Mouse (Mus musculus): ENCODE measurements around the gene Pcnx. TPM values are rescaled to one million over a fixed set of nuclear protein-coding genes. Genes with fewer than 3 reads are reported as not detected.

Gene Pcnx
- polyA plus RNA-seq, 1 experiment from 2014 or later = 10.5 TPM

- Histone ChIP-seq H3K9me3 (no peaks in the 10 kb centered on the region), H3K27ac (no peak overlapping the region), H3K27me3 (peaks cover 6% of the 10 kb centered on the region; the same call in 1 of the 2 replicates), H3K36me3 (no peaks in the 10 kb centered on the region), H3K4me3 (no peak overlapping the region), H3K9ac (no peak overlapping the region), H3K4me2 (no peak overlapping the region), H3K4me1 (replicated peaks) (peaks cover 24% of the 10 kb centered on the region)
- 29% methylated on average over 4 of the region's 4 CpGs for WGBS
- no peak for ATAC-seq (ENCODE audit: low FRiP score)
These were observed 2.6 kb upstream of the Pcnx start for GRCm38 (mm10) chr12:81857251-81857650.

GRCm38 (mm10) chr12:81857978-81858569, 1.7 kb upstream of the Pcnx start:
- peaks cover 32% of the 10 kb centered on the region for H3K4me1 ChIP-seq (replicated peaks)
- no peak overlapping the region for H3K9ac ChIP-seq
- no peak for ATAC-seq (ENCODE audit: low FRiP score)
- no peaks in the 10 kb centered on the region for H3K36me3 ChIP-seq
- no peaks in the 10 kb centered on the region for H3K9me3 ChIP-seq
- H3K4me2 ChIP-seq = no peak overlapping the region
- no peak overlapping the region for H3K4me3 ChIP-seq
- 49% methylated on average over 8 of the region's 8 CpGs for WGBS
- H3K27me3 ChIP-seq = peaks cover 6% of the 10 kb centered on the region; the same call in 1 of the 2 replicates
- H3K27ac ChIP-seq = no peak overlapping the region

- peaks cover 37% of the 10 kb centered on the region for H3K4me1 ChIP-seq (replicated peaks)
- H3K4me2 ChIP-seq = peak overlapping the region; percentile 78
- H3K36me3 ChIP-seq = no peaks in the 10 kb centered on the region
- peak overlapping the region; percentile 97 for H3K9ac ChIP-seq
- peak overlapping the region; percentile 95 for H3K4me3 ChIP-seq
- H3K27me3 ChIP-seq = no peaks in the 10 kb centered on the region
- H3K9me3 ChIP-seq = no peaks in the 10 kb centered on the region
- ATAC-seq (ENCODE audit: low FRiP score) = peak; percentile 83
- H3K27ac ChIP-seq = peak overlapping the region; percentile 95
- under 1% methylated on average over 101 of the region's 107 CpGs for WGBS
These were observed 722 bp downstream of the Pcnx start for GRCm38 (mm10) chr12:81860308-81861181.

GRCm38 (mm10) chr12:81861199-81862085, 1.6 kb downstream of the Pcnx start:
- Histone ChIP-seq H3K9me3 (no peaks in the 10 kb centered on the region), H3K4me3 (peak overlapping the region; percentile 95), H3K27me3 (no peaks in the 10 kb centered on the region), H3K27ac (peak overlapping the region; percentile 95), H3K36me3 (no peaks in the 10 kb centered on the region), H3K4me1 (replicated peaks) (peaks cover 37% of the 10 kb centered on the region), H3K9ac (peak overlapping the region; percentile 97), H3K4me2 (peak overlapping the region; percentile 78)
- ATAC-seq (ENCODE audit: low FRiP score) = no peak
- 23% methylated on average over 18 of the region's 18 CpGs for WGBS

GRCm38 (mm10) chr12:81862351-81862802, 2.6 kb downstream of the Pcnx start:
- Histone ChIP-seq H3K9ac (peak overlapping the region; percentile 97), H3K9me3 (no peaks in the 10 kb centered on the region), H3K4me1 (replicated peaks) (peaks cover 36% of the 10 kb centered on the region), H3K4me2 (peak overlapping the region; percentile 78), H3K27me3 (no peaks in the 10 kb centered on the region), H3K4me3 (peak overlapping the region; percentile 95), H3K27ac (no peak overlapping the region), H3K36me3 (no peaks in the 10 kb centered on the region)
- ATAC-seq (ENCODE audit: low FRiP score) = no peak
- WGBS = 38% methylated on average over 8 of the region's 8 CpGs

- 91% methylated on average over 4 of the region's 4 CpGs for WGBS
- H3K4me1 ChIP-seq (replicated peaks) = peaks cover 30% of the 10 kb centered on the region
- H3K27me3 ChIP-seq = no peaks in the 10 kb centered on the region
- H3K9ac ChIP-seq = no peak overlapping the region
- no peak overlapping the region for H3K4me2 ChIP-seq
- no peaks in the 10 kb centered on the region for H3K36me3 ChIP-seq
- H3K27ac ChIP-seq = no peak overlapping the region
- no peak for ATAC-seq (ENCODE audit: low FRiP score)
- H3K9me3 ChIP-seq = no peaks in the 10 kb centered on the region
- H3K4me3 ChIP-seq = no peak overlapping the region
These were observed 4.1 kb downstream of the Pcnx start for GRCm38 (mm10) chr12:81863949-81864348.

- Histone ChIP-seq H3K4me3 (no peak overlapping the region), H3K4me2 (no peak overlapping the region), H3K4me1 (replicated peaks) (peaks cover 34% of the 10 kb centered on the region), H3K27ac (no peak overlapping the region), H3K27me3 (no peaks in the 10 kb centered on the region), H3K36me3 (no peaks in the 10 kb centered on the region), H3K9me3 (no peaks in the 10 kb centered on the region), H3K9ac (no peak overlapping the region)
- 92% methylated on average over 6 of the region's 6 CpGs for WGBS
- no peak for ATAC-seq (ENCODE audit: low FRiP score)
These were observed 5.4 kb downstream of the Pcnx start for GRCm38 (mm10) chr12:81865183-81865582.

- Histone ChIP-seq H3K36me3 (no peaks in the 10 kb centered on the region), H3K4me3 (no peak overlapping the region), H3K27me3 (no peaks in the 10 kb centered on the region), H3K4me1 (replicated peaks) (peaks cover 29% of the 10 kb centered on the region), H3K9me3 (no peaks in the 10 kb centered on the region), H3K4me2 (no peak overlapping the region), H3K9ac (no peak overlapping the region), H3K27ac (no peak overlapping the region)
- ATAC-seq (ENCODE audit: low FRiP score) = no peak
- WGBS = 94% methylated on average over 4 of the region's 4 CpGs
These were observed 7.5 kb downstream of the Pcnx start for GRCm38 (mm10) chr12:81867316-81867715.

- 76% methylated on average over 3 of the region's 3 CpGs for WGBS
- Histone ChIP-seq H3K4me3 (no peak overlapping the region), H3K9ac (no peak overlapping the region), H3K4me2 (no peak overlapping the region), H3K9me3 (no peaks in the 10 kb centered on the region), H3K27ac (no peak overlapping the region), H3K4me1 (replicated peaks) (peaks cover 34% of the 10 kb centered on the region), H3K36me3 (no peaks in the 10 kb centered on the region), H3K27me3 (no peaks in the 10 kb centered on the region)
- no peak for ATAC-seq (ENCODE audit: low FRiP score)
These were observed 9.6 kb downstream of the Pcnx start for GRCm38 (mm10) chr12:81869205-81869940.

GRCm38 (mm10) chr12:81873345-81873744, 13.5 kb downstream of the Pcnx start:
- 0 out of 2 replicates have a peak overlapping the region, but pooled peaks have one; percentile 3 for H3K9ac ChIP-seq
- 44% methylated on average over 4 of the region's 4 CpGs for WGBS
- H3K27ac ChIP-seq = peak overlapping the region; percentile 53

GRCm38 (mm10) chr12:81880161-81880560, 20.3 kb downstream of the Pcnx start:
- Histone ChIP-seq H3K4me2 (no peak overlapping the region), H3K27ac (no peak overlapping the region), H3K27me3 (no peaks in the 10 kb centered on the region), H3K9ac (no peak overlapping the region), H3K9me3 (no peaks in the 10 kb centered on the region), H3K36me3 (no peaks in the 10 kb centered on the region), H3K4me1 (replicated peaks) (peaks cover 11% of the 10 kb centered on the region), H3K4me3 (no peak overlapping the region)
- no peak for ATAC-seq (ENCODE audit: low FRiP score)
- over 99% methylated on average over 3 of the region's 3 CpGs for WGBS

More at GRCm38 (mm10) chr12:81873345-81873744, 13.5 kb downstream of the Pcnx start:
- Histone ChIP-seq H3K9me3 (no peaks in the 10 kb centered on the region), H3K27me3 (no peaks in the 10 kb centered on the region), H3K36me3 (no peaks in the 10 kb centered on the region), H3K4me3 (no peak overlapping the region), H3K4me1 (replicated peaks) (peaks cover 31% of the 10 kb centered on the region), H3K4me2 (no peak overlapping the region)
- 0 out of 2 replicates have a peak, but pooled peaks have one; percentile 46 for ATAC-seq (ENCODE audit: low FRiP score)
